Mouse (Mus musculus) lung, adult 18-20 months (tissue): Measurements from ENCODE around the gene Scand1.
A peak's percentile ranks its signal among the peaks of the same experiment; 100 is the strongest.

Source experiments
- DNase-seq, 2 experiments: peaks; one replicate each; pipeline ENCODE4 v3.0.0; 2022; ENCODE audit warnings: mixed read lengths in 2 of 2

The Scand1 gene

GRCm38 (mm10) chr2:156312297-156312897, at the start of gene Scand1, which contains the start of gene Cnbd2:
Gene Scand1 (minus strand): TSS chr2:156312704.
Gene Cnbd2 (plus strand): TSS chr2:156312299.
- DNase-seq = peak; percentile 88 to 89

GRCm38 (mm10) chr2:156356031-156356430, 43.5 kb upstream of the Scand1 start:
- DNase-seq = peak in 1 of 2 experiments; percentile 7

DNA sequence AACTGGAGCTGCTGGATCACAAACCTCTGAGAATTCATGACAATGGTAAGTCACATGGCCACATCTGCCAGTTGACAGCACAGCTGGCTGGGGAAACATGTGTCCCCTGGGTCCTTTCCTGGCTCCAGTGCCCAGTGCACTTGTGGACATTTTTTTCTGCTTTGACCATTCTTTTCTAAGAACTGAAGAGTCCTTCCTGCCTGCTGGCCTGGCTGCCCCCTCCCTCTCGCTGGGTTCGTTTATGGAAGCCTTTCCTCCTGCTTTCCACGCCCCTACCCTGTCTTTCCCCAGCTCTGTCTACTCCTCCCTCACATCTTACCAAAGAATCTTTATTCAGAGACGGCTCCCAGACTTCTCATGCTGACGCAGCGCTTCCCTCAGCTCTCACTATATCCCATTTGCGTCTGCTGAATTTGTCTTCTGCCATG, 40.8 kb upstream of the Scand1 start:
- no peak for DNase-seq

DNA sequence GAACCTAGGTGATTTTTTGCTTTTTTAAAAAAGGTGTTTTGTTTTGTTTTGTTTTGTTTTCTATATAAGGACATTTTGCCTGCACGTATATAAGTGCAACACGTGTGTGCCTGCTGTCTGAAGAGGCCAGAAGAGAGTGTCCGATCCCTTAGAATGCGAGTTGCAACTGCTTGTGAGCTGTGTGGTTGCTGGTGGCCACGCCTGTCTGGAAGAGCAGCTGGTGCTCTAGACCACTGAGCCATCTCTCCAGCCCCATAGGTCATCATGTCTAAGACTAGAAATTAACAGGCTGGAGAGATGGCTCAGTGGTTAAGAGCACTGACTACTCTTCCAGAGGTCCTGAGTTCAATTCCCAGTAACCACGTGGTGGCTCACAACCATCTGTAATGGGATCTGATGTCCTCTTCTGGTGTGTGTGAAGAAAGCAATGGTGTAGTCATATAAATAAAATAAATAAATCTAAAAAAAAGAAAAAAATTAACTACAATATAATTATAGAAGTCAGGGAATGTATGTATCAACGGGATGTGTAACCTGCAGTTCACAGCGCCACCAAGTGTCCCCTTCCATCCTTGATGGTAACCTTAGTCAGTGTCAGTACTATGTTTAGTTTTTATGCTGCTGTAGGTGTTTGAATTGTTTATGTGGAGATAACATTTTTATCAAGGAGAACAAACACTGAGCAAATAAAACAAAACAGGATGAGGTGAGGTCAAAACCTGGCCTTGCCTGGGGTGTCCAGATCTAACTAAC, 40.1 kb upstream of the Scand1 start:
- DNase-seq = no peak

- no peak for DNase-seq
Observed at GRCm38 (mm10) chr2:156351243-156351642, 38.7 kb upstream of the Scand1 start.

DNA sequence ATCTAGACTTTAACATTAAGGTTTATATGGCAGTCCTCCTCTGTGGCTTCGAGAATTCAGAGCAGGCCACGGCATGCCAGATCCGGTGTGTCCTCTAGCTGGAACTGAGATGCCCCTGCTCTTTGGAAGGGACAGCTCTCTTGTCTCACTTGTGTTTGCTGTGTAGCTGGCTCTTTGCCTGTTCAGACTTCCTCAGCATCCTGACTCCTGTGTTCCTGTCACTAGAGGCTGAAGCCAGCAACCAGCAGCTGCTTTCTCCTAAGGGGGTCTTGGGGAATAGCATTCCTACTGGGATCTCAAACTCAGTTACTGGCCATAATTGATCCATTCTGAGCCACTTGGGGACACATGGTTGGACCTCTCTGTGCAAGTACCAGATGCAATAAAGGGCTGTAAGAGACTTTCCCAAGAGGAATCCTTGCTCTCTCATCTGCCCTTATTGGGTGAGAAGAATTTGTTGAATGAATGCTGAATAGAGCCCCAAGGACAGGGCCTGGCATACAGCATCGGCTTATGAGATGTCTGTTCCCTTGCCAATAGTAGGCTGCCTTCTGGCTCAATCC, 36.9 kb upstream of the Scand1 start:
- DNase-seq = no peak

DNA sequence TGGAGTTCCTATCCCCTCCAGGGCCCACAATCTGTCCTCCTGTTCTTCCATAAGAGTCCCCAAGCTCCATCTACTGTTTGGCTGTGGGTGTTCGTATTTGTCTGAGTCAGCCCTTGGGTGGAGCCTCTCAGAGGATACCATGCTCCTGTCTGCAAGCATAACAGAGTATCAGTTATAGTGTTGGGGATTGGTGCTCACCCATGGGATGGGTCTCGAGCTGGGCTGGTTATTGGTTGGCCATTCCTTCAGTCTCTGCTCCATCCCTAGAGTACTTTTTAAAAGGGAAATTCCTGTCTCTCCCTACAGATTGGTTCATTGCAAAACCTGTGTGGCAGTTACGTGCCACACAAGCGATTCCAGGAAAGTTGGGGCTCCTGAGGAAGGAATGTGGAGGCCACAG, 36.3 kb upstream of the Scand1 start:
- DNase-seq = no peak

DNA sequence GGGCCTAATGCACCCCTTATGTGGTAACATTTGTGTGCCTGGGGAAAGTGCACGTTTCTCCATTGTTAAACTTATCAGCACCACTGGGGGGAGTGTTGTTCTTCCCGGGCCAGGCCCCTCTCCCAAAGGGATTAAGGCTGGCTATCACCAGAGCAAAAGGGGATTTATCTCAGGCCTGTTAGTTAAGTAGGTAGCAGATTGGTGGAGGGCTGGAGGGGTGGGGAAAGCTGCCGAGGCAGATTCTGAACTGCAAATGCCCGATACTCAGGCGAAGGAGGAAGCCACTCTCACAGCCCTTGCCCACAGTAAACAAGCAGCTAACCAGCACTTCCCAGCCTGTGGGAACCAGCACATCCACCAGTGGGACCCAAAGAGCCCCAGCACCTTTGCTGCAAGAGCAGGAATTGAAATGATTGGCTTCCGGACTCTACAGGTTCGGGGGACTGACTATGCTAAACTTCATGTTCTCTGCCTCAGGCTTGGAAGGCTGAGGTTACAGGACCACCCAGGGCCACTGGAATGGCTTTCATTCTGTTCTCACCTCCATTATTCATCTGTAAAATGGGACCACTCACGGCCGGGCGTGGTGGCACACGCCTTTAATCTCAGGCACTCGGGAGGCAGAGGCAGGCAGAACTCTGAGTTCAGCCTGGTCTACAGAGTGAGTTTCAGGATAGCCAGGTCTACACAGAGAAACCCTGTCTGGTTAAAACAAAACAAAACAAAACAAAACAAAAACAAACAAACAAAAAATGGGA, 32.5 kb upstream of the Scand1 start:
- peak in 1 of 2 experiments; percentile 16 for DNase-seq

GRCm38 (mm10) chr2:156340078-156340477, 27.6 kb upstream of the Scand1 start:
- no peak for DNase-seq

GRCm38 (mm10) chr2:156331446-156331965, 19.0 kb upstream of the Scand1 start:
- no peak for DNase-seq

GRCm38 (mm10) chr2:156330681-156331080, 18.2 kb upstream of the Scand1 start:
- no peak for DNase-seq

- peak; percentile 63 to 75 for DNase-seq
Observed at GRCm38 (mm10) chr2:156324681-156325080, 12.2 kb upstream of the Scand1 start.

- peak; percentile 65 to 66 for DNase-seq
Observed at GRCm38 (mm10) chr2:156324116-156324588, 11.6 kb upstream of the Scand1 start.

DNA sequence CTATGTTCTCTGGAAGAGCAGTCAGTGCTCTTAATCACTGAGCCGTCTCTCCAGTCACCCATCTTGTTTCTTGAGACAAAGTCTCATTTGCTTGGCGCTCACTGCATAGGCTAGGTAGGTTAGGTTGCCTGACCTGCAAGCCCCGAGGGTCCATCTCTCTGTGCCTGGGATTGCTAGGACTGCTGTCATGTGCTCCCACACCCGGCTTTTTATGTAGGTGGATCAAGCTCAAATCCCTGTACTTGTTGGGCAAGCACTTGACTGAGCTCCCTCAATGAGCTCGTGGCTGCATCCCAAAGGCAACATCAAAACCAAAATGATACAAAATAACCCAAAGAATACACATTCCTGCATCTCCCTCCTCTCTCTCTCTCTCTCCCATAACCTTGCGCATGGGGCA, 9.0 kb upstream of the Scand1 start:
- no peak for DNase-seq

GRCm38 (mm10) chr2:156318491-156318890, 6.0 kb upstream of the Scand1 start:
- no peak for DNase-seq

- DNase-seq = no peak
Observed at GRCm38 (mm10) chr2:156314811-156315210, 2.3 kb upstream of the Scand1 start.

DNA sequence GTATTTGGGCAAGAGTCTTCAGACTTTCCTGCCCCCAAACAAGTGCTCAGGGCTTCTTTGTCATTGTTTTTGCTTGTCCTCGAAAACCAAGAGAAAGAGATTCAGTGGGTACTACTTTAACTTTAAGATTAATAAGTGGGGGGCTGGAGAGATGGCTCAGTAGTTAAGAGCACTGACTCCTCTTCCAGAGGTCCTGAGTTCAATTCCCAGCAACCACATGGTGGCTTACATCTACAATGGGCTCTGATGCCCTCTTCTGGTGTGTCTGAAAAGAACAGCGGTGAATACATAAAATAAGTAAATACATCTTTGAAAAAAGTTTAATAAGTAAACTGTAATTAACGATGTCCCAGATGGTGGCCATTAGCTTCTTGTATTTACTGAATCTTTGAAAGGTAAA, 649 bp upstream of the Scand1 start:
- no peak for DNase-seq

DNA sequence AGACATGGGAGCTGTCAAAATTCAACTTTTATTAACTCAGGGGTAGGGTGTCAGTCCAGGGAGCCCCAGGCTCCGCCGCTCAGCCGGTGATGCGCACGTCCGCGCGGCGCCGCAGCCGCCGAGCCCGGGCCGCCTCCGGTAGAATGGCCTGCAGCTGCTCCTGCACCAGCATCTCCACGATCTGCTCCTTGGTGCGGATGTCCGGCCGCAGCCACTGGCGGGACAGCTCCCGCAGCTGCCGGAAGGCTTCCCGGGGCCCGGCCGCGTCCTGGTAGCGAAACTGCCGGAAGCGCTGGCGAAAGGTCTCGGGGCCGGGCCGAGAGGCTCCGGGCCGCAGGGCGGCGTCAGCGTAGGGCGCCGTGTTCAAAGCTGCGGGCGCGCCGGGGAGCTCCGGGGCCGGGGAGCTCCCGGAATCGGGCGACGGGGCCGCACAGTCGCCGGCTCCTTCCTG, 638 bp downstream of the Scand1 start:
- DNase-seq = peak; percentile 57 to 68

- DNase-seq = no peak
Observed at GRCm38 (mm10) chr2:156311441-156311840, 1.1 kb downstream of the Scand1 start.

DNA sequence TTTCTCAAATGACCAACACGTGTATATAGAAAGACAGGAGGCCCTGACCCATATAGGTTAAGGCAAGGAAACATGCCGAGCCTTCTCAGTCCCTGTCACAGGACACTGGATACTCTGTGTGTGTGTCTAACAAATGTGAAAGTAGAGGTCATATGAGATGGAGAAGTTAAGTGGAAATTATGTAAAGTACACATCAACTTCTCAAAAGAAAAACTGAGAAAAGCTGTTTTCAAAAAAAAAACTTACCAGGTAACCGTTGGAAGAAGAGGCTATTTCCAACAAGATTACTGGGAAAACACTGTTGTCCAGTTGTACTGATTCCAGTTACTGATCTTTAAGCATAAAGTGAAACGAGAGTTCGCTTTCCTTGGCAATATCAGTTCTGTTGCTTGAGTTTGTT, 1.6 kb downstream of the Scand1 start:
- DNase-seq = no peak

DNA sequence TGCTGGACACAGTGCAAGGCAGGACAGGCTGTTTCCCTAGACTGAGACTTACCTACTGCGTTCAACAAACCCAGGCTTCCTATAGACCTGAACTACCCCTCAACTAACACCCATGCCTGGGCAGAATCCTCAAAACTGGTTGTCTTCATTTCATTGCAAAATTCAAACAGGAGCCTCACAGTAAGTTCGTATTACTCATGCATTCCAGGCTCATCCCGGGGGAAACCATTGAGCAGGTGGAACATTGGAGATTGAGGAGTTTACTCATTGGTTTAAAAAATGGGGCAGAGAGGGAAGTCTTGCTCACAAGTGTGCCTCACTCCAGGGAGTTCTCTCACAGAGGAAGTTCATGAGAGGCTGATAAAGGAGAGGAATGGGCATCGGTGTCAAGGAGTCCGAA, 2.0 kb downstream of the Scand1 start:
- DNase-seq = no peak

GRCm38 (mm10) chr2:156309948-156310347, 2.6 kb downstream of the Scand1 start:
- DNase-seq = no peak

DNA sequence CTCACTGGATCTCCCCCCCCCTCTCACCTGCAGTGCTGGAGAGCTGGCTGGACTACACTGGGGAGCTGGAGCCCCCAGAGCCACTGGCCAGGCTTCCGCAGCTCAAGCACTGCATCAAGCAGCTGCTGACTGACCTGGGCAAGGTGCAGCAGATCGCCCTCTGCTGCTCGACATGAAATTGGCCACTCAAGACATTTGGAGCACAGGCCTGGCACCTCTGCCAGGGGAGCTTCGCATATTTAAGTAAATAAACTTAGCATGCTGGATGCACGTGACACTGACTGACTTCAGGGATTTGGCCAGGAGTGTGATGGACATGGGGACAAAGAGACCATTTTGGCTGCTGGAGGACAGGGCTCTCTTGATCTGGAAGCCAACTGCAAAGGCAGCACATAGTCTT, 5.2 kb downstream of the Scand1 start:
- peak in 1 of 2 experiments; percentile 37 for DNase-seq
